Mouse (Mus musculus) hematopoietic stem cell, adult 5-6 weeks (primary cell): ENCODE results near the gene Fancg. TPM values are rescaled to one million over a fixed set of nuclear protein-coding genes. Genes with fewer than 3 reads are reported as not detected.

Source experiments
- ATAC-seq, 2 experiments: fragments of 125-278 bp in 1 of 2; replicated peaks in 1 of 2; 2 replicates each; pipeline ENCODE4 v1.8.0; 2016 to 2017; ENCODE audit warnings: inconsistent platforms in 2 of 2, mild to moderate bottlenecking in 2 of 2, moderate number of reproducible peaks in 2 of 2, low read depth in 1 of 2, moderate TSS enrichment in 1 of 2; ENCODE audit not compliant: low FRiP score in 2 of 2, poor library complexity in 2 of 2, severe bottlenecking in 2 of 2, insufficient read depth in 1 of 2, low TSS enrichment in 1 of 2
- total RNA-seq: library from RNA; stranded (forward); fragments of 172-1452, 232-1000 nt; gene quantifications from 2 replicates; pipeline ENCODE4 v1.2.3, GENCODE M21; 2017

Gene Fancg
- total RNA-seq, 1 experiment from 2014 or later: 13.8 TPM

DNA sequence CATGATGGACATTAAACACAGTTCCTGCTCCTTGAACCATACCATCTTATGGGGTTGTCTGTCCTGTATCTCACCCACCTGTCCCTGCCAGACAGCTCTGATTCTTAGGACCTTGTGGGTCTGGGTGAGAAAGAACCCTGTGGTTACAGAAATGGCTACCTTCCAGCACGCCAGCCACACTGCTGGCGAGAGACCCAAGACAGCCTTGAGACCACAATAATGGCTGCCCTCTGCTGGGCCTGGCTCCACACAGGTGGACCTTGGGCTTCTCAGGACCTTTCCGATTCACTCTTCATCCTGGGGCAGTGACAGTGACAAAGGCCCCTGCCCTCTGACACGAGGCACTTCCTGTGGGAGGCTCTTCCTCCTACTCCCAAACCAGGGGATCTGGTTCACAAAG is 50.9 kb downstream of the Fancg start:
- no peak for ATAC-seq

DNA sequence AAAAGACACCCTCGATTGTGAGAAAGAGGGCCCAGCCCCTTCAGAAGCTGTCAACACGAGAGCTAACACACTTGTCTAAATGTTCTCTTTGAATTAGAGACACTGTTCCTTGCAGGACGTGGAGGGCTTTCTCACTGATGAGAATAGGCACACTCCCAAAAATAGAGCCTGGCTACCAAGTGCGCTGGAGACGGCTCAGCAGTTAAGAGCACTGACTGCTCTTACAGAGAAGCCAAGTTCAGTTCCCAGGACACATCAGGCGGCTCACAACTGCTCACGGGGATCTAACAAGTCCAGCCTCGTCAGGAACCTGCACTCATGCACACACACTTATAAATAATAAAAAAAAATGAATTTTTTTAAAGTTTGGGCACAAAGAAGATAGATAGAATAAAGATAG is 51.4 kb downstream of the Fancg start:
- ATAC-seq: no peak

DNA sequence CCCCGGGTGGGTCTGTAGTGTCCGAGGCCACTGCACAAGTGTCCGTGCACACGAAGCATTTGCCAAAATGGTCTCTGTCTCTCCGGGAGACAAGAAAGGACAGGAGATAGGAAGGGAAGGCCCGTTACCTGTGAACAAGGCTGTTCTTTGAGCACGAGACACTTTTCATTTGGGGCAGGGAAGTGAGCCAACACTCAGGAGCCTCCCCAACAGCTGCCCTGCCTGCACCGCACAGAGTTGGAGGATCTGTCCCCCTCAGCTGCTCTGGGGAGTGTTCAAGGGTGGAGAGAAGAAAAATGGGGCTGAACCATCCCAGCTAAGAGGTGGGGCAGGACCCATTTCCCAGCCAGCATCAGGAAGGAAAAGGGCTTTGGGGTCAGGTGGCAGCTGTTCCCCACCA is 52.3 kb downstream of the Fancg start:
- ATAC-seq: no peak

DNA sequence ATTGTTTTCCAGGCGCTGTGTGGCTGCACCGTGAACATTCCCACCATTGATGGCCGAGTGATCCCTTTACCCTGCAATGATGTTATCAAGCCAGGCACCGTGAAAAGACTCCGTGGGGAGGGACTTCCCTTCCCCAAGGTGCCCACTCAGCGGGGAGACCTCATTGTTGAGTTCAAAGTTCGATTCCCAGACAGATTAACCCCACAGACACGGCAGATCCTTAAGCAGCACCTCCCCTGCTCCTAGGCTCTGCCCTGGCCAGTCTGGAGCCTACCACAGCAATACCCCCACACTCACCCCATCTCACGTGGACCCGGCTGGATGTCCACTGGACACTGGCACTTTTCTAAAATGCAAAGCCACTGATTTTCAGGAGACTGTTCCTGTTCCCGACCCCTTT is 53.0 kb downstream of the Fancg start:
- no peak for ATAC-seq

DNA sequence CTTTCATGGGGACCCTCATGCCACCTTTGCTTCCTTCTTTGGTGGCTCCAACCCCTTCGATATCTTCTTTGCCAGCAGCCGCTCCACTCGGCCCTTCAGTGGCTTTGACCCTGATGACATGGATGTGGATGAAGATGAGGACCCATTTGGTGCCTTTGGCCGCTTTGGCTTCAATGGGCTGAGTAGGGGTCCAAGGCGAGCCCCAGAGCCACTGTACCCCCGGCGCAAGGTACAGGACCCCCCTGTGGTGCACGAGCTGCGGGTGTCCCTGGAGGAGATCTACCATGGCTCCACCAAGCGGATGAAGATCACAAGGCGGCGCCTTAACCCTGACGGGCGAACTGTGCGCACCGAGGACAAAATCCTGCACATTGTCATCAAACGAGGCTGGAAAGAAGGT is 53.7 kb downstream of the Fancg start:
- ATAC-seq: no peak

DNA sequence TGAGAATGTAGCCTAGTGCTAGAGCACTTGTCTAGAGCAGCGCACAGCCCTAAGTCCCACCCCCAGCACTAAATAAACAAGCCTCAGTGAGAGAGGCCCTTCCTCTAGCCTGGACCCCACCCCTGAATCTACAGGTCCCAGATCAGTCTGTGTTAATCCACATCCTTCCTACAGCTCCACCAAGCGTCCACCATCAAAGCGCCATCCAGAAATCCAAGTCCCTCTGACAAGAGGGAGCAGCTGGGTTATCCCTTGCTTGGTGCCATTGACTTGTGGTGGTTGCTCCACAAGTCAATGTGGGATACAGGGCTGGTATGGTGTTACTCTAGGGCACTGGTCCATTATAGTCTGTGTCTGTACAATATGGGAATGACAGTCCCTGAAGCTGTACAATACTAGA is 55.1 kb downstream of the Fancg start:
- ATAC-seq: no peak

DNA sequence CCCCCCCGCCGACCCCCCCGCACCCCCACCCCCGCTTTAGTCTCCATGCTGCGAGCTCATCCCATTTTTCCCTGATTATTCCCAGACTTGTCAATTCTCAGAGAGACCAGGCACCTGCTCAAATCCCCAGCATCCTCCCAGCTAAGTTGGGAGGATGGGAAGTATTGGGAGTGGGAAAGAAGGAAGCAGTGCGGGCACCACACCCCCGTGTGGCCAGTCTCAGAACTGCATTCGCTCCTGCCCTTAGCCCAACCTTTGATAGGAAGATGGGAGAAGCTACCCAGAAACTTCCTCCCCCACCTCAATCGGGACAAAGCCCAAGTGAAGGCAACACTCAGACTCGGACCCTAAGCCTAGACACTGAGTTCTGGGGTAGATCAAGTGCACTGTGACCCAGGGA is 56.0 kb downstream of the Fancg start:
- ATAC-seq: no peak

DNA sequence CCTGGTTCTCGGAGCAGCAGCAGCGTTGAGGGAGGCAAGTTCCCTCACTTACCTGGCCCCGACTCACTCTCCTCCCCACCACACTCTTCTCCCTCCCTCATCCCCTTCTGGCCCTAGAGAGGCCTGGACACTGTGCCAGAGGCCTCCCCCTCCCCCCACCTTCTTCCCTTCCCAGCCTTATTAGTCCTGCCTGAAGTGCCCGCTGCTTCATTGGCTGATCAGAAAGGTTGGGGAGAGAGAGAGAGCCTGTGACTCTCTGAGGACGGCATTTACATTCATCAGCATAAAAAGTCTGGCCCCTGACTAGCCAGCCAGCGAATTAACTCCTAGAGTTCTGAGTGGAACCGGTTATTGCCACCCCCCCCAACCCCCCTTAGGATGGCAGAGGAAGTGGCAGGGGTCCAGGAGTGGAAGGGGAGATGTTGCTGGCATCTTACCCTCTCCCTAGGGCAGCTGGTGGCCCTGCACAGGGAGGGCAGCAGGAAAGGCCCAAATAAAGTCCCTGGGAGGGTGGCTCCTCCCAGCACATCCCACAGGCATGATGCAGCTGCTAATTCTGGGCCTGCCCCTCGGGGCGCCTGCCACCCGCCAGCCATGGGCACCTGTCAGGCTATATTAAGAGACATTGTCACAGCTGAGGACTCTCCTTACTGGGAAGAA is 56.7 kb downstream of the Fancg start:
- ATAC-seq: no peak

DNA sequence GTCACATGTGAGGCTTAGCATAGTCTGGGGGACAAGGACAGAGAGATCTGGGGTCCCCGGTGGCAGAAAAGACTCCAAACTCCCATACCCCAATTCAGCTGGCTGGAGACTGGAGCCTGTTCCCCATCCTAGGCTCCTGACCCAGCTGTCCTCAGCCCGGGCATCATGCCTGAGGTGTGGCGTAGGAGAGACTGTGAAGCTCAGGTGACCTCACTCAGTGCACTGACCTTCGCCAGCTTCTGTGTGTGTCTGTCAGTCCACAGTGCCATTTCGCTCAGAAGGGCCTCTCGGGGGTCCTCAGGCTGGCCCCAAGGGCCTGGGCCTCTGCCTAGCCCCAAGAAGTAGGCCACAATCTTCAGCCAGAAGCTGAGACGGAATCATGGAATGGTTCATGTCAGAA is 57.7 kb downstream of the Fancg start:
- ATAC-seq: no peak

Other genes starting within 250 kb of the Fancg start
- gene Ccl21a, start 236.5 kb downstream of the Fancg start, total RNA-seq: not detected in 2 replicates
- gene Fam205a1, start 156.6 kb downstream of the Fancg start, total RNA-seq: not detected in 2 replicates
- gene Gm12394, start 153.7 kb downstream of the Fancg start, total RNA-seq: not detected in 2 replicates
- gene Fam205c, start 136.3 kb downstream of the Fancg start, total RNA-seq: not detected in 2 replicates
- gene Phf24, start 93.8 kb downstream of the Fancg start, total RNA-seq: not detected in 2 replicates
- 0.65 and 1.3 TPM in 2 replicates for gene Dnajb5, start 60.7 kb downstream of the Fancg start, total RNA-seq
- gene 1700022I11Rik, start 40.9 kb downstream of the Fancg start, total RNA-seq: 2.6 TPM in 1 of 2 replicates, not detected in the other
- 275 and 278 TPM in 2 replicates for gene Vcp, start 10.0 kb downstream of the Fancg start, total RNA-seq
- gene Pigo, start 15.3 kb upstream of the Fancg start, total RNA-seq: 5.9 and 11.4 TPM in 2 replicates
- gene Stoml2, start 21.2 kb upstream of the Fancg start, total RNA-seq: 94.2 and 140 TPM in 2 replicates
- gene Fam214b, start 35.7 kb upstream of the Fancg start, total RNA-seq: 2.3 and 6.2 TPM in 2 replicates
- gene Unc13b, start 48.4 kb upstream of the Fancg start, total RNA-seq: 5.0 and 7.6 TPM in 2 replicates